Mouse (Mus musculus): ENCODE results near the gene Tomm7. TPM values are rescaled to one million over a fixed set of nuclear protein-coding genes. Genes with fewer than 3 reads are reported as not detected.
A peak's percentile ranks its signal among the peaks of the same experiment; 100 is the strongest.
"Not testable (repeated sequence)": the region's sequence is repeated elsewhere in the genome, so short reads cannot be mapped to it uniquely, and the experiment has no call there.

The Tomm7 gene
- polyA plus RNA-seq (2012; rRNA removed): 96.4 and 113 TPM in 2 replicates

GRCm38 (mm10) chr5:23843674-23844530, at the start of gene Tomm7:
Gene Tomm7, minus strand, starts transcription at chr5:23844161.
- peak; percentile 90 for DNase-seq (ENCODE audit: low spot score)

GRCm38 (mm10) chr5:23893156-23893863, 49.3 kb upstream of the Tomm7 start:
- no peak for DNase-seq (ENCODE audit: low spot score)

- peak; percentile 30 for DNase-seq (ENCODE audit: low spot score)
Observed at GRCm38 (mm10) chr5:23890734-23891133, 46.8 kb upstream of the Tomm7 start.

- DNase-seq (ENCODE audit: low spot score): no peak
Observed at GRCm38 (mm10) chr5:23889461-23889860, 45.5 kb upstream of the Tomm7 start.

GRCm38 (mm10) chr5:23887111-23887510, 43.1 kb upstream of the Tomm7 start:
- DNase-seq (ENCODE audit: low spot score): no peak

GRCm38 (mm10) chr5:23874457-23874856, 30.5 kb upstream of the Tomm7 start:
- DNase-seq (ENCODE audit: low spot score): no peak

GRCm38 (mm10) chr5:23872586-23872985, 28.6 kb upstream of the Tomm7 start:
- no peak for DNase-seq (ENCODE audit: low spot score)

GRCm38 (mm10) chr5:23871323-23871722, 27.4 kb upstream of the Tomm7 start:
- not testable (repeated sequence) for DNase-seq (ENCODE audit: low spot score)

- no peak for DNase-seq (ENCODE audit: low spot score)
Observed at GRCm38 (mm10) chr5:23865941-23866340, 22.0 kb upstream of the Tomm7 start.

GRCm38 (mm10) chr5:23864054-23864965, 20.3 kb upstream of the Tomm7 start:
- no peak for DNase-seq (ENCODE audit: low spot score)

GRCm38 (mm10) chr5:23863166-23864053, 19.4 kb upstream of the Tomm7 start:
- no peak for DNase-seq (ENCODE audit: low spot score)

- DNase-seq (ENCODE audit: low spot score): no peak
Observed at GRCm38 (mm10) chr5:23862291-23862690, 18.3 kb upstream of the Tomm7 start.

GRCm38 (mm10) chr5:23861721-23862120, 17.8 kb upstream of the Tomm7 start:
- DNase-seq (ENCODE audit: low spot score): no peak

- DNase-seq (ENCODE audit: low spot score): no peak
Observed at GRCm38 (mm10) chr5:23859896-23860295, 15.9 kb upstream of the Tomm7 start.

GRCm38 (mm10) chr5:23859087-23859718, 15.2 kb upstream of the Tomm7 start:
- DNase-seq (ENCODE audit: low spot score): no peak

- DNase-seq (ENCODE audit: low spot score): no peak
Observed at GRCm38 (mm10) chr5:23858643-23859042, 14.7 kb upstream of the Tomm7 start.

- no peak for DNase-seq (ENCODE audit: low spot score)
Observed at GRCm38 (mm10) chr5:23858001-23858400, 14.0 kb upstream of the Tomm7 start.

GRCm38 (mm10) chr5:23857189-23857588, 13.2 kb upstream of the Tomm7 start:
- DNase-seq (ENCODE audit: low spot score): no peak

GRCm38 (mm10) chr5:23856164-23856563, 12.2 kb upstream of the Tomm7 start:
- no peak for DNase-seq (ENCODE audit: low spot score)

- no peak for DNase-seq (ENCODE audit: low spot score)
Observed at GRCm38 (mm10) chr5:23855484-23855883, 11.5 kb upstream of the Tomm7 start.

All from urinary bladder, adult 2 months (tissue).